Mouse (Mus musculus): ENCODE data around the gene Ear1. TPM values are rescaled to one million over a fixed set of nuclear protein-coding genes. Genes with fewer than 3 reads are reported as not detected.
"Not testable (repeated sequence)": the region's sequence is repeated elsewhere in the genome, so short reads cannot be mapped to it uniquely, and the experiment has no call there.

The Ear1 gene
- polyA plus RNA-seq, 1 experiment: 0.21 TPM

- DNase-seq (ENCODE audit: low read depth): peak; percentile 59
- peak; percentile 50; the same call in 1 of the 2 replicates for TF ChIP-seq CTCF (IDR thresholded peaks at IDR 0.05; ENCODE audit: borderline replicate concordance, extremely low read depth, insufficient read depth, insufficient read length)
Measured at GRCm38 (mm10) chr14:43812458-43812857, 62.9 kb downstream of the Ear1 start.

DNA sequence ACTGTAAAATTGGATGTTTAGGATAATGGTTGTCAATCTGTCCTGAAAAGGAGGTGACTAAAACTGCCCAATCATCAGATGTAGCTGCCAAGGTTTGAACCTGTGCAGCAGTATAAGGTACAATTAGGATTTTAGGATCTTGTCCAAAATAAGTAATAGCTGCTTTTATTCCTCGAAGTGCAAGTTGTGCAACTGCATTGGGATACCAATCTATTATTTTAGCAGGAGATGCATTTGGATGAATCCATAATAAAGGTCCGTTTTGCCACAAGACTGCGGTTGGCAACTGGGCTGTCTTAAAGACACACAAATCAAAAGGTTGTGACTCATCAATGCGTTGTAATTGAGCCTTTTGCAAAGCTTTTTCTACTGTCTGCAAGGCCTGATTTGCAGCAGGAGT, 67.2 kb downstream of the Ear1 start:
- not testable (repeated sequence) for DNase-seq (ENCODE audit: low read depth)

DNA sequence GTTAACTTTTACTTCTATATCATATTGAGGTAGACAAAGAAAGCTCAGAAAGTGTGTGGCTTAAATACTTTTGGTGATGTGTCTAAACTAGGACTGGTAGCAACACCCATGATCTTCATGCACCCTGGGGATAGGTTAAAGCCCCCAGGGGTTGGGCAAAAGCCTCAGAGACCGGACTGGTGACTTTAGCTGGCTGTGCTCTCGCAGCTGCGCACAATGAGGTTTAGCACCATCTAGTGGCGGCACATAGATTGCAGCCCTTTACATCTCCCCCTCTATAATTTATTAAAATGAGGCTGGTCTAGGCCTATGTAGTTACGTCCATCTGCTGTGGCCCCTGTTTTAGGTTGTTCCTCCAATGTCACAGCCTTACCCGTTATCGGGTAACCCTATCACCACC, 70.9 kb downstream of the Ear1 start:
- not testable (repeated sequence) for DNase-seq (ENCODE audit: low read depth)

DNA sequence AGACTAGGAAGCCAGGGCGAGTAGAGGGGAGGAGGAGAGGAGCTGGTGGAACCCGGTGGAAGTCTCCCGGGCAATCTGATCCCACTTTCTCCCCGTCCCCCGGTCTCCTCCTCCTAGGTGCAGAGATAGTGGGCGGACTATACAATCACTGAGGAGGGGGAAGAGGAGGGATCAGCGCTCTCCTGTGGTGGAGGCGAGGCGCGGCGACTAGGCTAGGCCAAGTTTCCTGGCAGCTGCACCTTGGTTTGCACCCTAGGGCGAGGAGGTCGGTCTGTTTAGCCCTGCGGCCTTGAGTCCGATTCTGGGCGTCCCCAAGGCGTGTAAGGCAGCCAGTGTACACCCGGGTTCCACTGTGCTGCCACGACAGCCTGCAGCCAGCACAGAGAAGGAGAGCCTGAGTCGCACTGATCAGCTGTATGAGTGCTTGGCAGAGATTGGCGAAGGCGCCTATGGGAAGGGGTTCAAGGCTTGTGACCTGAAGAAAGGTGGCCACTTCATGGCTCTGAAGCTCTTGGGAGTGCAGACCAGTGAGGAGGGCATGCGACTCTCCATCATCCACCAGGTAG, 78.3 kb downstream of the Ear1 start:
- peak; percentile 1 for DNase-seq (ENCODE audit: low read depth)

GRCm38 (mm10) chr14:43796069-43796904, 79.0 kb downstream of the Ear1 start:
- TF ChIP-seq POLR2A (IDR thresholded peaks at IDR 0.05; ENCODE audit: borderline replicate concordance, extremely low read depth, insufficient read depth, insufficient read length, poor library complexity, severe bottlenecking) (no peak), CTCF (IDR thresholded peaks at IDR 0.05; ENCODE audit: borderline replicate concordance, extremely low read depth, insufficient read depth, insufficient read length) (no peak)
- DNase-seq (ENCODE audit: low read depth): peak; percentile 1

- not testable (repeated sequence) for DNase-seq (ENCODE audit: low read depth)
Measured at GRCm38 (mm10) chr14:43793811-43794210, 81.5 kb downstream of the Ear1 start.

DNA sequence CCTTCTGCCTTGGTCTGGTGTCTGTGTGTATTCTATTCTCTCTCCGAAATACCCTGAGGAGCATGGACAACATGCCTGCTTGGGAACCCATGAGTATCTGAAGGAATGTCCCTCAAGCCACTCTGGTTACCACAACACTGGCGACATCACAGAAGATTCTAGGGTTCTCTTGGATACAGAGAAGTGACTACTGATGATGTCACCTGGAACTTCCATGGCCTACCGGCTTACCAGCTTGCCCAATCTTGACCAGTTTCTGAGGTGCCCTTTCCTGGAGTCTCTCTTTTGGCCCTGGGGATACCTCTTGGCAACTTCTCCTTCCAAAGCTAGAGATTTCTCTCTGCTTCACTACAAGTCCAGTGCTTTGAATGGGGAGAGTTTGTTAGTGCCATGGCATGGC, 90.7 kb downstream of the Ear1 start, which contains the start of gene Gm8180:
Gene Gm8180, minus strand, starts transcription at position 101 of the 400 bp plus-strand sequence.
- not testable (repeated sequence) for DNase-seq (ENCODE audit: low read depth)

Other genes starting within 250 kb of the Ear1 start
- not detected in 2 replicates for gene Gm8165, start 198.3 kb downstream of the Ear1 start, polyA plus RNA-seq (2012; rRNA removed)
- gene Gm7324, start 177.7 kb downstream of the Ear1 start, polyA plus RNA-seq (2012; rRNA removed): 0.68 and 0.72 TPM in 2 replicates
- not detected in 2 replicates for gene Gm16506, start 148.0 kb downstream of the Ear1 start, polyA plus RNA-seq (2012; rRNA removed)
- not detected in 2 replicates for gene Gm6526, start 127.7 kb downstream of the Ear1 start, polyA plus RNA-seq (2012; rRNA removed)
- gene Gm8180, start 90.8 kb downstream of the Ear1 start, polyA plus RNA-seq (2012; rRNA removed): not detected in 2 replicates
- not detected in 2 replicates for gene Ear10, start 48.0 kb upstream of the Ear1 start, polyA plus RNA-seq (2012; rRNA removed)
- 6.4 and 9.7 TPM in 2 replicates for gene Gm8113, start 49.9 kb upstream of the Ear1 start, polyA plus RNA-seq (2012; rRNA removed)
- not detected in 2 replicates for gene Ang5, start 81.6 kb upstream of the Ear1 start, polyA plus RNA-seq (2012; rRNA removed)
- not detected in 2 replicates for gene Ang6, start 126.8 kb upstream of the Ear1 start, polyA plus RNA-seq (2012; rRNA removed)
- 0.12 and 0.14 TPM in 2 replicates for gene Ear2, start 227.1 kb upstream of the Ear1 start, polyA plus RNA-seq (2012; rRNA removed)
- gene Gm3327, start 248.3 kb upstream of the Ear1 start, polyA plus RNA-seq (2012; rRNA removed): not detected in 2 replicates

Data from brain, embryonic 14.5 days (tissue).